Mouse (Mus musculus): ENCODE results near the gene Abhd10. TPM values are rescaled to one million over a fixed set of nuclear protein-coding genes. Genes with fewer than 3 reads are reported as not detected.
A peak's percentile ranks its signal among the peaks of the same experiment; 100 is the strongest.

Abhd10 gene
- total RNA-seq (2015) (22.5 and 25.0 TPM in 2 replicates), total RNA-seq (2017) (18.2 and 27.4 TPM in 2 replicates)

GRCm38 (mm10) chr16:45742615-45743476, at the start of gene Abhd10:
Abhd10 (minus strand) TSS chr16:45742955.
- ATAC-seq (replicated peaks; ENCODE audit: poor library complexity), result peak; percentile 89

GRCm38 (mm10) chr16:45791286-45791685, 48.5 kb upstream of the Abhd10 start:
- ATAC-seq (replicated peaks; ENCODE audit: poor library complexity), result peak; percentile 34; the same call in 1 of the 2 replicates

GRCm38 (mm10) chr16:45789311-45789710, 46.6 kb upstream of the Abhd10 start:
- no peak for ATAC-seq (replicated peaks; ENCODE audit: poor library complexity)

GRCm38 (mm10) chr16:45787650-45788049, 44.9 kb upstream of the Abhd10 start:
- ATAC-seq (replicated peaks; ENCODE audit: poor library complexity), result no peak

GRCm38 (mm10) chr16:45786639-45787038, 43.9 kb upstream of the Abhd10 start:
- ATAC-seq (replicated peaks; ENCODE audit: poor library complexity), result peak; percentile 98

GRCm38 (mm10) chr16:45780001-45780400, 37.2 kb upstream of the Abhd10 start:
- no peak for ATAC-seq (replicated peaks; ENCODE audit: poor library complexity)

GRCm38 (mm10) chr16:45774813-45775212, 32.1 kb upstream of the Abhd10 start:
- ATAC-seq (replicated peaks; ENCODE audit: poor library complexity), result no peak

GRCm38 (mm10) chr16:45770914-45771313, 28.2 kb upstream of the Abhd10 start:
- no peak for ATAC-seq (replicated peaks; ENCODE audit: poor library complexity)

GRCm38 (mm10) chr16:45767853-45768640, 25.3 kb upstream of the Abhd10 start:
- ATAC-seq (replicated peaks; ENCODE audit: poor library complexity), result no peak

GRCm38 (mm10) chr16:45767434-45767833, 24.7 kb upstream of the Abhd10 start:
- no peak for ATAC-seq (replicated peaks; ENCODE audit: poor library complexity)

GRCm38 (mm10) chr16:45765801-45766494, 23.2 kb upstream of the Abhd10 start:
- no peak for ATAC-seq (replicated peaks; ENCODE audit: poor library complexity)

- ATAC-seq (replicated peaks; ENCODE audit: poor library complexity), result no peak
Measured at GRCm38 (mm10) chr16:45765102-45765501, 22.3 kb upstream of the Abhd10 start.

- ATAC-seq (replicated peaks; ENCODE audit: poor library complexity), result no peak
Measured at GRCm38 (mm10) chr16:45762859-45763505, 20.2 kb upstream of the Abhd10 start.

GRCm38 (mm10) chr16:45761425-45761824, 18.7 kb upstream of the Abhd10 start:
- ATAC-seq (replicated peaks; ENCODE audit: poor library complexity), result no peak

GRCm38 (mm10) chr16:45758726-45759269, 16.0 kb upstream of the Abhd10 start:
- ATAC-seq (replicated peaks; ENCODE audit: poor library complexity), result no peak

- ATAC-seq (replicated peaks; ENCODE audit: poor library complexity), result peak; percentile 44
Measured at GRCm38 (mm10) chr16:45757421-45758078, 14.8 kb upstream of the Abhd10 start.

- ATAC-seq (replicated peaks; ENCODE audit: poor library complexity), result peak; percentile 93
Measured at GRCm38 (mm10) chr16:45756855-45757254, 14.1 kb upstream of the Abhd10 start.

- ATAC-seq (replicated peaks; ENCODE audit: poor library complexity), result no peak
Measured at GRCm38 (mm10) chr16:45743591-45744144, 913 bp upstream of the Abhd10 start.

- ATAC-seq (replicated peaks; ENCODE audit: poor library complexity), result no peak
Measured at GRCm38 (mm10) chr16:45737880-45738279, 4.9 kb downstream of the Abhd10 start.
